In genomic region chr11:60931282-60931868, GRCm38 (mm10) we compare ENCODE assay signal across 8 mouse cellular contexts. TPM values are rescaled to one million over a fixed set of nuclear protein-coding genes. Genes with fewer than 3 reads are reported as not detected.
DNase-seq lines count a peak whose midpoint lies in the region; ATAC-seq lines count a peak whose summit lies in the region.

No protein-coding gene starts in this region.

- H3K9me3 ChIP-seq in lung, embryonic 15.5 days: no peaks in the 10 kb centered on the region
- H3K9me3 ChIP-seq in embryonic facial prominence, embryonic 15.5 days (replicated peaks): no peaks in the 10 kb centered on the region
- H3K9me3 ChIP-seq in midbrain, embryonic 15.5 days: no peaks in the 10 kb centered on the region

- no peak for ATAC-seq in lung, embryonic 15.5 days (ENCODE audit: borderline replicate concordance, extremely low read depth, low FRiP score, low TSS enrichment)
- no peak for ATAC-seq in embryonic facial prominence, embryonic 15.5 days (ENCODE audit: insufficient number of reproducible peaks, low FRiP score, low TSS enrichment, low read depth)
- peak; percentile 56 for ATAC-seq in midbrain, embryonic 15.5 days (replicated peaks)

- peak overlapping the region; percentile 89 for H3K4me2 ChIP-seq in lung, embryonic 15.5 days
- H3K4me2 ChIP-seq in embryonic facial prominence, embryonic 15.5 days (replicated peaks): peak overlapping the region; percentile 79
- H3K4me2 ChIP-seq in midbrain, embryonic 15.5 days: peak overlapping the region; percentile 92

- no peaks in the 10 kb centered on the region for H3K27me3 ChIP-seq in lung, embryonic 15.5 days
- H3K27me3 ChIP-seq in embryonic facial prominence, embryonic 15.5 days: no peaks in the 10 kb centered on the region
- no peaks in the 10 kb centered on the region; the same call in 1 of the 2 replicates for H3K27me3 ChIP-seq in midbrain, embryonic 15.5 days (replicated peaks)

- 0 out of 2 replicates have a peak overlapping the region, but pooled peaks have one; percentile 7 for H3K27ac ChIP-seq in lung, embryonic 15.5 days
- H3K27ac ChIP-seq in embryonic facial prominence, embryonic 15.5 days (replicated peaks): no peak overlapping the region
- no peak overlapping the region for H3K27ac ChIP-seq in midbrain, embryonic 15.5 days

- H3K9ac ChIP-seq in lung, embryonic 15.5 days: peak overlapping the region; percentile 61
- 0 out of 2 replicates have a peak overlapping the region, but pooled peaks have one; percentile 1 for H3K9ac ChIP-seq in embryonic facial prominence, embryonic 15.5 days
- peak overlapping the region; percentile 51 for H3K9ac ChIP-seq in midbrain, embryonic 15.5 days

- H3K36me3 ChIP-seq in lung, embryonic 15.5 days: no peaks in the 10 kb centered on the region
- H3K36me3 ChIP-seq in embryonic facial prominence, embryonic 15.5 days: no peaks in the 10 kb centered on the region
- no peaks in the 10 kb centered on the region for H3K36me3 ChIP-seq in midbrain, embryonic 15.5 days (replicated peaks)

- H3K4me3 ChIP-seq in lung, embryonic 15.5 days: peak overlapping the region; percentile 79
- peak overlapping the region; percentile 81 for H3K4me3 ChIP-seq in embryonic facial prominence, embryonic 15.5 days (replicated peaks)
- peak overlapping the region; percentile 95 for H3K4me3 ChIP-seq in midbrain, embryonic 15.5 days

- H3K4me1 ChIP-seq in lung, embryonic 15.5 days: peaks cover 61% of the 10 kb centered on the region
- peaks cover 45% of the 10 kb centered on the region for H3K4me1 ChIP-seq in embryonic facial prominence, embryonic 15.5 days
- peaks cover 42% of the 10 kb centered on the region for H3K4me1 ChIP-seq in midbrain, embryonic 15.5 days

- WGBS in lung, embryonic 15.5 days: under 1% methylated on average over 30 of the region's 30 CpGs
- WGBS in embryonic facial prominence, embryonic 15.5 days: under 1% methylated on average over 30 of the region's 30 CpGs
- WGBS in midbrain, embryonic 15.5 days: 3% methylated on average over 30 of the region's 30 CpGs

- DNase-seq in lung, postnatal 10 days: no peak
- peak; percentile 61 for DNase-seq in kidney, adult 9 months
- no peak for DNase-seq in thymus, postnatal 14 days
- DNase-seq in adrenal gland, adult 2 months: no peak
- no peak for DNase-seq in layer of hippocampus, postnatal 14 days (ENCODE audit: low spot score in 2 of 2)

RNA-seq across cellular contexts. Expression of gene Map2k3, which starts 0.5 kb away (rescaled TPM):
- polyA plus RNA-seq in lung, embryonic 15.5 days (2015; fragmentation: Nextera tagmentation; extraction: Ambion mirVana): 109 and 115 TPM in 2 replicates
- 102 and 113 TPM in 2 replicates for polyA plus RNA-seq in embryonic facial prominence, embryonic 15.5 days (2015; fragmentation: Nextera tagmentation; extraction: Ambion mirVana)
- 32.0 and 34.0 TPM in 2 replicates for polyA plus RNA-seq in midbrain, embryonic 15.5 days (2015; fragmentation: Nextera tagmentation; extraction: Ambion mirVana)
- 100 to 1,000 TPM in 1 of 2 experiments, 10 to 100 TPM in 1; 91.3 to 101 TPM for total RNA-seq in adrenal gland, adult 2 months (2021)
- polyA plus RNA-seq in adrenal gland, adult 2 months (2012; rRNA removed): 110 and 145 TPM in 2 replicates
- total RNA-seq in layer of hippocampus, postnatal 14 days (2021): 10 to 100 TPM; 12.8 to 17.0 TPM

RNA-seq across cellular contexts. Expression of gene Natd1, which starts 16.8 kb away (rescaled TPM):
- 21.3 and 26.6 TPM in 2 replicates for polyA plus RNA-seq in lung, embryonic 15.5 days (2015; fragmentation: Nextera tagmentation; extraction: Ambion mirVana)
- polyA plus RNA-seq in embryonic facial prominence, embryonic 15.5 days (2015; fragmentation: Nextera tagmentation; extraction: Ambion mirVana): 19.9 and 23.0 TPM in 2 replicates
- polyA plus RNA-seq in midbrain, embryonic 15.5 days (2015; fragmentation: Nextera tagmentation; extraction: Ambion mirVana): 31.6 and 39.2 TPM in 2 replicates
- total RNA-seq in adrenal gland, adult 2 months (2021): 10 to 100 TPM; 17.7 to 20.1 TPM
- 38.3 and 40.9 TPM in 2 replicates for polyA plus RNA-seq in adrenal gland, adult 2 months (2012; rRNA removed)
- 10 to 100 TPM; 12.6 to 13.0 TPM for total RNA-seq in layer of hippocampus, postnatal 14 days (2021)

RNA-seq across cellular contexts. Expression of gene Tmem11, which starts 52.3 kb away (rescaled TPM):
- polyA plus RNA-seq in lung, embryonic 15.5 days (2015; fragmentation: Nextera tagmentation; extraction: Ambion mirVana): 63.6 and 67.3 TPM in 2 replicates
- 61.7 and 65.5 TPM in 2 replicates for polyA plus RNA-seq in embryonic facial prominence, embryonic 15.5 days (2015; fragmentation: Nextera tagmentation; extraction: Ambion mirVana)
- 58.4 and 61.0 TPM in 2 replicates for polyA plus RNA-seq in midbrain, embryonic 15.5 days (2015; fragmentation: Nextera tagmentation; extraction: Ambion mirVana)
- 10 to 100 TPM; 37.0 to 62.2 TPM for total RNA-seq in adrenal gland, adult 2 months (2021)
- 74.9 and 88.3 TPM in 2 replicates for polyA plus RNA-seq in adrenal gland, adult 2 months (2012; rRNA removed)
- 10 to 100 TPM; 24.7 to 25.7 TPM for total RNA-seq in layer of hippocampus, postnatal 14 days (2021)

Comparison
In these comparisons a context has a peak if more than half of its experiments do, and no peak if none do; other contexts are left out.
1. H3K9ac ChIP-seq: peak in every context shown above with its lines; median percentile 61 in lung, embryonic 15.5 days; 51 in midbrain, embryonic 15.5 days; 1 in embryonic facial prominence, embryonic 15.5 days.